Mouse (Mus musculus) heart, embryonic 11.5 days (tissue): Measurements from ENCODE around the gene Ikzf3. TPM values are rescaled to one million over a fixed set of nuclear protein-coding genes. Genes with fewer than 3 reads are reported as not detected.

Experiments
- ATAC-seq: fragments of 200-750 bp; cut with Nextera tagmentation; replicated peaks from 2 replicates; pipeline ENCODE4 v1.8.0; 2017; ENCODE audit warnings: moderate library complexity; ENCODE audit not compliant: insufficient number of reproducible peaks, low FRiP score, low TSS enrichment
- H3K27ac ChIP-seq: fragments of 300-500 bp; sonication (generic); 2 replicates; pipeline ENCODE4 v1.5.1; 2014; ENCODE audit warnings: mild to moderate bottlenecking, low read depth, low read length
- H3K27me3 ChIP-seq: fragments of 300-500 bp; sonication (generic); 2 replicates; pipeline ENCODE4 v1.6.1; 2014; ENCODE audit warnings: mild to moderate bottlenecking, low read length, mixed read lengths; ENCODE audit not compliant: control insufficient read depth, insufficient read depth
- H3K36me3 ChIP-seq: fragments of 300-500 bp; sonication (generic); 2 replicates; pipeline ENCODE4 v1.6.1; 2014; ENCODE audit warnings: mild to moderate bottlenecking, low read length, moderate library complexity, mixed read lengths; ENCODE audit not compliant: control insufficient read depth, insufficient read depth
- H3K4me1 ChIP-seq: fragments of 300-500 bp; sonication (generic); 2 replicates; pipeline ENCODE4 v1.6.1; 2014; ENCODE audit warnings: low read length; ENCODE audit not compliant: control insufficient read depth, insufficient read depth
- H3K4me2 ChIP-seq: fragments of 300-500 bp; sonication (generic); 2 replicates; pipeline ENCODE4 v1.6.1; 2014; ENCODE audit warnings: mild to moderate bottlenecking, moderate library complexity
- H3K4me3 ChIP-seq: fragments of 300-500 bp; sonication (generic); 2 replicates; pipeline ENCODE4 v1.5.1; 2014; ENCODE audit warnings: low read depth, low read length
- H3K9ac ChIP-seq: fragments of 300-500 bp; sonication (generic); 2 replicates; pipeline ENCODE4 v1.6.1; 2014; ENCODE audit warnings: mild to moderate bottlenecking, low read depth, low read length, moderate library complexity
- H3K9me3 ChIP-seq: fragments of 300-500 bp; sonication (generic); replicated peaks from 2 replicates; pipeline ENCODE4 v1.6.1; 2016; ENCODE audit warnings: low read length; ENCODE audit not compliant: control insufficient read depth
- WGBS: fragments of 180-500 bp; shearing (Covaris S2); extraction: QIAGEN DNeasy Blood & Tissue Kit; methylation state at CpG from one replicate; pipeline ENCODE4 v1.1.7; 2014; ENCODE audit not compliant: insufficient replicate concordance; 5-methylcytosine and 5-hydroxymethylcytosine counted together
- polyA plus RNA-seq: library from polyadenylated mRNA; unstranded; fragments of >200 nt; fragmentation: Nextera tagmentation; extraction: Ambion mirVana; gene quantifications from 2 replicates; pipeline ENCODE4 v1.2.1, GENCODE M21; 2014

Ikzf3 gene
- polyA plus RNA-seq, 1 experiment from 2014 or later = 0.13 TPM

GRCm38 (mm10) chr11:98555124-98555700 lies 9.4 kb upstream of the Ikzf3 start:
- no peaks in the 10 kb centered on the region for H3K4me1 ChIP-seq
- H3K4me2 ChIP-seq = no peak overlapping the region
- no peaks in the 10 kb centered on the region for H3K36me3 ChIP-seq
- H3K9ac ChIP-seq = no peak overlapping the region
- no peak for ATAC-seq
- no peak overlapping the region for H3K27ac ChIP-seq
- 67% methylated on average over 12 of the region's 12 CpGs for WGBS
- peaks cover under 1% of the 10 kb centered on the region; the same call in 1 of the 2 replicates for H3K27me3 ChIP-seq
- H3K4me3 ChIP-seq = no peak overlapping the region
- no peaks in the 10 kb centered on the region for H3K9me3 ChIP-seq

GRCm38 (mm10) chr11:98553966-98554365 lies 8.1 kb upstream of the Ikzf3 start:
- Histone ChIP-seq H3K4me3 (no peak overlapping the region), H3K36me3 (no peaks in the 10 kb centered on the region), H3K9ac (no peak overlapping the region), H3K4me1 (no peaks in the 10 kb centered on the region), H3K9me3 (no peaks in the 10 kb centered on the region), H3K27ac (no peak overlapping the region), H3K4me2 (no peak overlapping the region), H3K27me3 (peaks cover 10% of the 10 kb centered on the region)
- no peak for ATAC-seq
- 77% methylated on average over 4 of the region's 4 CpGs for WGBS

GRCm38 (mm10) chr11:98550975-98551828 lies 5.4 kb upstream of the Ikzf3 start, which contains the start of gene Zpbp2:
Gene Zpbp2 (plus strand): TSS chr11:98551097.
- WGBS = 1% methylated on average over 51 of the region's 51 CpGs
- Histone ChIP-seq H3K27me3 (peaks cover 35% of the 10 kb centered on the region), H3K27ac (peak within 1 kb of the TSS; percentile 36; the same call in 1 of the 2 replicates), H3K9ac (peak within 1 kb of the TSS; percentile 75), H3K9me3 (no peaks in the 10 kb centered on the region), H3K4me1 (no peaks in the 10 kb centered on the region), H3K36me3 (no peaks in the 10 kb centered on the region), H3K4me2 (peak within 1 kb of the TSS; percentile 80), H3K4me3 (peak within 1 kb of the TSS; percentile 73)
- ATAC-seq = peak; percentile 96

- Histone ChIP-seq H3K4me3 (peak overlapping the region; percentile 73), H3K4me2 (peak overlapping the region; percentile 80), H3K9me3 (no peaks in the 10 kb centered on the region), H3K4me1 (no peaks in the 10 kb centered on the region), H3K27ac (no peak overlapping the region), H3K27me3 (peaks cover 42% of the 10 kb centered on the region), H3K36me3 (no peaks in the 10 kb centered on the region), H3K9ac (peak overlapping the region; percentile 49; the same call in 1 of the 2 replicates)
- WGBS = 14% methylated on average over 20 of the region's 20 CpGs
- ATAC-seq = no peak
Observed at GRCm38 (mm10) chr11:98550311-98550974, 4.6 kb upstream of the Ikzf3 start.

- Histone ChIP-seq H3K36me3 (no peaks in the 10 kb centered on the region), H3K9ac (no peak overlapping the region), H3K27me3 (peaks cover 48% of the 10 kb centered on the region), H3K4me3 (no peak overlapping the region), H3K4me2 (no peak overlapping the region), H3K9me3 (no peaks in the 10 kb centered on the region), H3K4me1 (no peaks in the 10 kb centered on the region), H3K27ac (no peak overlapping the region)
- ATAC-seq = no peak
- WGBS = 64% methylated on average over 4 of the region's 4 CpGs
Observed at GRCm38 (mm10) chr11:98549363-98549762, 3.5 kb upstream of the Ikzf3 start.

- H3K4me1 ChIP-seq = no peaks in the 10 kb centered on the region
- no peak overlapping the region for H3K9ac ChIP-seq
- peaks cover 56% of the 10 kb centered on the region for H3K27me3 ChIP-seq
- H3K9me3 ChIP-seq = no peaks in the 10 kb centered on the region
- H3K4me3 ChIP-seq = no peak overlapping the region
- ATAC-seq = no peak
- H3K27ac ChIP-seq = no peak overlapping the region
- 52% methylated on average over 3 of the region's 3 CpGs for WGBS
- no peak overlapping the region for H3K4me2 ChIP-seq
- H3K36me3 ChIP-seq = no peaks in the 10 kb centered on the region
Observed at GRCm38 (mm10) chr11:98547308-98547693, 1.5 kb upstream of the Ikzf3 start.

- WGBS = 38% methylated on average over 12 of the region's 12 CpGs
- peaks cover 56% of the 10 kb centered on the region for H3K27me3 ChIP-seq
Observed at GRCm38 (mm10) chr11:98546529-98547307, 887 bp upstream of the Ikzf3 start.

More at GRCm38 (mm10) chr11:98546529-98547307, 887 bp upstream of the Ikzf3 start:
- H3K27ac ChIP-seq = no peak overlapping the region
- no peak overlapping the region for H3K4me2 ChIP-seq
- no peak overlapping the region for H3K9ac ChIP-seq
- H3K4me1 ChIP-seq = no peaks in the 10 kb centered on the region
- no peak overlapping the region for H3K4me3 ChIP-seq
- H3K36me3 ChIP-seq = no peaks in the 10 kb centered on the region
- no peaks in the 10 kb centered on the region for H3K9me3 ChIP-seq
- no peak for ATAC-seq
